Mouse (Mus musculus) G1E (cell line): ENCODE measurements around the gene Fbn1.

Source experiments
- CTCF ChIP-seq: IDR thresholded peaks from 2 replicates; pipeline ENCODE4 v1.5.1; 2012; ENCODE audit warnings: low read depth, low read length, inconsistent platforms, mixed read lengths
- GATA1 ChIP-seq: IDR thresholded peaks from 2 replicates; pipeline ENCODE4 v1.6.1; 2012; ENCODE audit warnings: borderline replicate concordance, low read length, inconsistent platforms, mixed read lengths
- POLR2AphosphoS5 ChIP-seq: IDR thresholded peaks from 2 replicates; pipeline ENCODE4 v1.6.1; 2012; ENCODE audit warnings: low read depth, low read length, inconsistent platforms; ENCODE audit not compliant: insufficient replicate concordance
- TAL1 ChIP-seq: conservative IDR thresholded peaks from 2 replicates; pipeline ENCODE4 v1.6.1; 2012; ENCODE audit warnings: low read depth, low read length, inconsistent platforms, mixed read lengths

- TF ChIP-seq CTCF = no peak
- no peak for TF ChIP-seq TAL1
- TF ChIP-seq GATA1 = no peak
- TF ChIP-seq POLR2AphosphoS5 = no peak
Observed at GRCm38 (mm10) chr2:125540579-125540978, 32.8 kb upstream of the Fbn1 start.
